Mouse (Mus musculus): ENCODE measurements around the gene E2f4. TPM values are rescaled to one million over a fixed set of nuclear protein-coding genes. Genes with fewer than 3 reads are reported as not detected.

The E2f4 gene
- polyA plus RNA-seq, 1 experiment: 127 TPM

DNA sequence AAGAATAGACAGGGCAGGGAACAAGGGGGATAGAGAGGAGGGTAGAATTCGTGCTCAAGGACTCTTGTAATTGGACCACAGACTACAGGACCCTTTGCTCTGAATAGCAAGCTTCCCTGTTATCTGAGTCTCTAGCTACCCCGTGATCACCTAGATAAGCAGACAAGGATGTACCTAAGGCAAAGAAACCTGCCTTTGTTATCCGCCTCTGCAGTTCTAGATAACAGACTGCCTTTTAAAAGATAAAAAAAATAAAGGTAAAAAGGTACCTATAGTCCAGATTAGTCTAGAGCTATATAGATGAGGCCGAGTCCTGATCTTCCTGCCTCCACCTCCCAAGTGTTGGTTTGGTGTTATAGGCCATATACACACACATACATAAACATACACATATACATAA lies 45.3 kb downstream of the E2f4 start:
- no peak overlapping the region for H3K4me3 ChIP-seq (replicated peaks; ENCODE audit: extremely low read depth, low read depth, low read length)
- peaks cover 40% of the 10 kb centered on the region for H3K4me1 ChIP-seq (ENCODE audit: control insufficient read depth, insufficient read depth, low read length)
- no peak for DNase-seq
- TF ChIP-seq CTCF (IDR thresholded peaks at IDR 0.05; ENCODE audit: insufficient read depth, low read length): no peak
- no peak for TF ChIP-seq POLR2A (IDR thresholded peaks at IDR 0.05; ENCODE audit: borderline replicate concordance, extremely low read depth, low read depth, low read length)
- 59% methylated on average over 4 of the region's 4 CpGs for WGBS

DNA sequence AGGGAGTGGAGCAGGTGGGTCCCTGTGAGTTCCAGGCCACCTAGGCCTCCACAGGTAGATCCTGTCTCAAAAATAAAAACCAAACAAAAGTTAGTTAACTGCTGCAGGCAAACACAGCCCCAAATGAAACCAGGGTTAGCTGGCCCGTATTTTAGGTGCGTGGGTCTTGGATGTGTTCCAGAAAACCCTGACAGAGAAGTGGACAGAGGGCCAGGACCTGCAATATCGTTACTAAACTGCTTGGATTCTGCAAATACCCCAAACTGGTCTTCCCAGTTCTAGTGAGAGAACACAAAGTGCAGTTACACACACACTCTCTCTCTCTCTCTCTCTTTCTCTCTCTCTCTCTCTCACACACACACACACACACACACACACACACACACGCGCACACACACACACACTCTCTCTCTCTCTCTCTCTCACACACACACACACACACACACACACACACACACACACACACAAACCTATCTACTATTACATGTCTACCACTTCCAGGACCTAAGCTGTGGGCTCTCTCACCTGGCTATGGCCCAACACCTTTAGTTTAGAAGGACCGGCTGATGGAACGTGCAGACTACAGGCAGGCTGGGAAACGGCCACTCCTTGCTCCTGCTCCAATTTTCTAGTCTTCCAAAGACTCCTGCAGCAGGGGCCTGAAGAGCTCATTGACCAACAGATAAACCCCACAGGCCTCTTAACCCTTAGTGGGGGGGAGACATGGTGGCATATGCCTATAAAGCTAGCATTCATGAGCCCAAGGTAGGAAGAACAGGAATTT lies 46.5 kb downstream of the E2f4 start:
- DNase-seq: peak; percentile 37

GRCm38 (mm10) chr8:105345061-105345975 lies 47.9 kb downstream of the E2f4 start:
- WGBS: 11% methylated on average over 7 of the region's 7 CpGs
- H3K4me1 ChIP-seq (ENCODE audit: control insufficient read depth, insufficient read depth, low read length): peaks cover 29% of the 10 kb centered on the region
- H3K4me3 ChIP-seq (replicated peaks; ENCODE audit: extremely low read depth, low read depth, low read length): peak overlapping the region; percentile 28
- peak; percentile 44 for DNase-seq
- TF ChIP-seq CTCF (IDR thresholded peaks at IDR 0.05; ENCODE audit: insufficient read depth, low read length) (no peak), POLR2A (IDR thresholded peaks at IDR 0.05; ENCODE audit: borderline replicate concordance, extremely low read depth, low read depth, low read length) (no peak)

More for the DNA sequence above, 46.5 kb downstream of the E2f4 start:
- peaks cover 40% of the 10 kb centered on the region for H3K4me1 ChIP-seq (ENCODE audit: control insufficient read depth, insufficient read depth, low read length)
- 43% methylated on average over 8 of the region's 8 CpGs for WGBS
- TF ChIP-seq POLR2A (IDR thresholded peaks at IDR 0.05; ENCODE audit: borderline replicate concordance, extremely low read depth, low read depth, low read length) (no peak), CTCF (IDR thresholded peaks at IDR 0.05; ENCODE audit: insufficient read depth, low read length) (no peak)
- no peak overlapping the region for H3K4me3 ChIP-seq (replicated peaks; ENCODE audit: extremely low read depth, low read depth, low read length)

GRCm38 (mm10) chr8:105346611-105347427 lies 49.4 kb downstream of the E2f4 start:
- peak; percentile 41; the same call in 1 of the 2 replicates for TF ChIP-seq POLR2A (IDR thresholded peaks at IDR 0.05; ENCODE audit: borderline replicate concordance, extremely low read depth, low read depth, low read length)
- no peak for TF ChIP-seq CTCF (IDR thresholded peaks at IDR 0.05; ENCODE audit: insufficient read depth, low read length)
- peak; percentile 86 for DNase-seq
- peak overlapping the region; percentile 92 for H3K4me3 ChIP-seq (replicated peaks; ENCODE audit: extremely low read depth, low read depth, low read length)
- H3K4me1 ChIP-seq (ENCODE audit: control insufficient read depth, insufficient read depth, low read length): peaks cover 17% of the 10 kb centered on the region
- 3% methylated on average over 34 of the region's 34 CpGs for WGBS

GRCm38 (mm10) chr8:105347428-105348221 lies 50.2 kb downstream of the E2f4 start, which contains the start of gene Fhod1:
TSS of gene Fhod1 (minus strand) at chr8:105347953.
- peak; percentile 91 for DNase-seq
- Histone ChIP-seq H3K4me1 (ENCODE audit: control insufficient read depth, insufficient read depth, low read length) (peaks cover 17% of the 10 kb centered on the region), H3K4me3 (replicated peaks; ENCODE audit: extremely low read depth, low read depth, low read length) (peak within 1 kb of the TSS; percentile 92)
- TF ChIP-seq POLR2A (IDR thresholded peaks at IDR 0.05; ENCODE audit: borderline replicate concordance, extremely low read depth, low read depth, low read length): peak; percentile 92
- no peak for TF ChIP-seq CTCF (IDR thresholded peaks at IDR 0.05; ENCODE audit: insufficient read depth, low read length)
- WGBS: 1% methylated on average over 53 of the region's 53 CpGs

GRCm38 (mm10) chr8:105348450-105349095 lies 51.1 kb downstream of the E2f4 start, which contains the start of gene Slc9a5:
TSS of gene Slc9a5 (plus strand) at chr8:105348843.
- TF ChIP-seq CTCF (IDR thresholded peaks at IDR 0.05; ENCODE audit: insufficient read depth, low read length) (no peak), POLR2A (IDR thresholded peaks at IDR 0.05; ENCODE audit: borderline replicate concordance, extremely low read depth, low read depth, low read length) (no peak)
- Histone ChIP-seq H3K4me3 (replicated peaks; ENCODE audit: extremely low read depth, low read depth, low read length) (peak within 1 kb of the TSS; percentile 92), H3K4me1 (ENCODE audit: control insufficient read depth, insufficient read depth, low read length) (peaks cover 14% of the 10 kb centered on the region)
- WGBS: under 1% methylated on average over 34 of the region's 34 CpGs
- peak; percentile 52 for DNase-seq

GRCm38 (mm10) chr8:105349096-105349771 lies 51.8 kb downstream of the E2f4 start:
- TF ChIP-seq POLR2A (IDR thresholded peaks at IDR 0.05; ENCODE audit: borderline replicate concordance, extremely low read depth, low read depth, low read length) (no peak), CTCF (IDR thresholded peaks at IDR 0.05; ENCODE audit: insufficient read depth, low read length) (no peak)
- peaks cover 13% of the 10 kb centered on the region for H3K4me1 ChIP-seq (ENCODE audit: control insufficient read depth, insufficient read depth, low read length)
- 6% methylated on average over 41 of the region's 48 CpGs for WGBS
- H3K4me3 ChIP-seq (replicated peaks; ENCODE audit: extremely low read depth, low read depth, low read length): peak overlapping the region; percentile 71
- no peak for DNase-seq
